Mouse (Mus musculus): ENCODE measurements around the gene Golga4.

DNA sequence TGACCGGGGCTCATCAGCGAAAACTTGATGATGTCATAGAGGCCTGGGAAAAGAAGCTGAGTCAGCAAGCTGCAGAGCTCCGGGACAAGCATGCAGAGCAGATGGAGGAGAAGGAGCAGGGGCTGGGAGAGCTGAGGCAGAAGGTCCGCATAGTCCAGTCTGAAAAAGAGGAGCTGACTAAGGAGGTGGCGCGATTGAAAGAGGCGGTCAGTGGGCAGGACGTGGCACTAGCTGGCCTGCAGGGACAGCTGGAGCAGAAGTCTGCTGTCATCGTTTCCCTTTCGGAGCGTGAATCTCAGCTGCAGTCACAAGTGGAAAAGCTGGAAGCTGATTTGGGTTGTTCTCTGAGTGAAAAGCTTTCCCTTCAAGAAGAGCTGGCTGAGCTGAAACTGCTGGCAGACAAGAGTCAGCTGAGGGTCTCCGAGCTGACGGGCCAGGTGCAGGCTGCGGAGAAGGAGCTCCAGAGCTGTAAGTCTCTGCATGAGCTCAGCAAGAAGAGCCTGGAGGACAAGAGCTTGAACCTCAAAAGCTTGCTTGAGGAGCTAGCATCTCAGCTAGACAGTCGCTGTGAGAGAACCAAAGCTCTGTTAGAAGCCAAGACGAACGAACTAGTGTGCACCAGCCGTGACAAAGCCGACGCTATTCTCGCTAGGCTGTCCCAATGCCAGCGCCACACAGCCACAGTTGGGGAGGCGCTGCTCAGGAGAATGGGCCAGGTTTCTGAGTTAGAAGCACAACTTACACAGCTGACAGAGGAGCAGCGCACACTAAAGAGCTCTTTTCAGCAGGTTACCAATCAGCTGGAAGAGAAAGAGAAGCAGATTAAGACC, 51.1 kb downstream of the Golga4 start:
- no peak for TF ChIP-seq CTCF (IDR thresholded peaks at IDR 0.05; ENCODE audit: insufficient read depth, low read depth, low read length)
- TF ChIP-seq POLR2A (IDR thresholded peaks at IDR 0.05; ENCODE audit: insufficient read depth, low read depth, low read length): peak; percentile 13; the same call in 1 of the 2 replicates

All from olfactory bulb, adult 2 months (tissue).